Mouse (Mus musculus) stomach, postnatal 0 days (tissue): Measurements from ENCODE around the gene 1700001P01Rik. TPM values are rescaled to one million over a fixed set of nuclear protein-coding genes. Genes with fewer than 3 reads are reported as not detected.

Source experiments
- ATAC-seq: fragments of 200-750 bp; cut with Nextera tagmentation; 2 replicates; pipeline ENCODE4 v1.8.0; 2017; ENCODE audit not compliant: low FRiP score, low TSS enrichment
- DNase-seq: peaks from one replicate; pipeline ENCODE4 v3.0.0-alpha.2; 2016; ENCODE audit warnings: low spot score
- H3K27ac ChIP-seq: fragments of 300-500 bp; sonication (generic); replicated peaks from 2 replicates; pipeline ENCODE4 v1.5.1; 2014; ENCODE audit warnings: mild to moderate bottlenecking, control low read depth
- H3K27me3 ChIP-seq: fragments of 300-500 bp; sonication (generic); 2 replicates; pipeline ENCODE4 v1.6.1; 2014; ENCODE audit warnings: low read length; ENCODE audit not compliant: control insufficient read depth, insufficient read depth
- H3K36me3 ChIP-seq: fragments of 300-500 bp; sonication (generic); 2 replicates; pipeline ENCODE4 v1.6.1; 2014; ENCODE audit warnings: low read length, mixed read lengths; ENCODE audit not compliant: control insufficient read depth, insufficient read depth
- H3K4me1 ChIP-seq: fragments of 300-500 bp; sonication (generic); replicated peaks from 2 replicates; pipeline ENCODE4 v1.6.1; 2014; ENCODE audit warnings: antibody characterized with exemption; ENCODE audit not compliant: control insufficient read depth, insufficient read depth
- H3K4me2 ChIP-seq: fragments of 300-500 bp; sonication (generic); replicated peaks from 2 replicates; pipeline ENCODE4 v1.6.1; 2014; ENCODE audit warnings: low read depth, mild to moderate bottlenecking, control low read depth, moderate library complexity
- H3K4me3 ChIP-seq: fragments of 300-500 bp; sonication (generic); 2 replicates; pipeline ENCODE4 v1.5.1; 2014; ENCODE audit warnings: low read depth, low read length, control low read depth
- H3K9ac ChIP-seq: fragments of 300-500 bp; sonication (generic); 2 replicates; pipeline ENCODE4 v1.6.1; 2014; ENCODE audit warnings: mild to moderate bottlenecking, low read length, control low read depth, mixed read lengths
- H3K9me3 ChIP-seq: fragments of 300-500 bp; sonication (generic); 2 replicates; pipeline ENCODE4 v1.6.1; 2016; ENCODE audit warnings: low read length; ENCODE audit not compliant: control insufficient read depth
- CTCF ChIP-seq: IDR thresholded peaks from 2 replicates; pipeline ENCODE4 v1.5.1; 2016; ENCODE audit warnings: antibody characterized with exemption, low read depth, mild to moderate bottlenecking, moderate library complexity
- EP300 ChIP-seq: optimal IDR thresholded peaks from 2 replicates; pipeline ENCODE3; 2016; ENCODE audit warnings: antibody characterized with exemption
- WGBS: fragments of 180-500 bp; shearing (Covaris S2); extraction: QIAGEN DNeasy Blood & Tissue Kit; methylation state at CpG from one replicate; pipeline ENCODE4 v1.1.7; 2014; 5-methylcytosine and 5-hydroxymethylcytosine counted together
- polyA plus RNA-seq: library from polyadenylated mRNA; unstranded; fragments of >200 nt; fragmentation: Nextera tagmentation; extraction: Ambion mirVana; gene quantifications from 2 replicates; pipeline ENCODE4 v1.2.1, GENCODE M21; 2015

The 1700001P01Rik gene
- polyA plus RNA-seq, 1 experiment from 2014 or later, result not detected

DNA sequence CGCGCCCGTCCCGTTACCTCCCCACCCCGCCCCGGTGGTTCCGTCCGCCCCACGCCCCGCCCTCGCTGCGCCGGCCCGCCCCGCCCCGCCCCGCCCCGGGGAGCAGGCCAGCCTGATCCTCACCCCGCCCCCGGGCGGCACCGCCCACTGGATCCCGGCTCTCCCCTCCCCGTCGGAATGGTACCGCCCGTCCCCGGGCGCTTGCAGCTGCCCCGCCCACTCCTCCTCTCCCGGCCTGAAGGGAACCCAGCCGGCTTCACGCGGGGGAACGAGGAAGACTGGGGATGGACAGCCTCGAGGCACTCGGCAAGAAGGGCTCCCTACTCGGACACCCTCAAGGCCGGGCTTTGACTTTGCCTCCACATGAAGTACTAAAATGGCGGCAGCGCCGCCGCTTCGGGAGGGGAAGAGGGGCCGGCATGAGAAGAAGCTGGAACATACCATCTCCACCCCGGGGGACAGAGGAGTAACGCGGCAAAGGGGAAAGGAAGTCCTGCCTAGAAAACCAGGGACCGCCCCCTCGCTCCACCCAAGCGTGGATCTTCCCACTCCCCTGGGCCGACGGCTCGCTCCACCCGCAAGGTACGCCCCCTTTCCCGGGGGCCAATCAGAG, 30.9 kb downstream of the 1700001P01Rik start:
- peak; percentile 96 for ATAC-seq
- Histone ChIP-seq H3K27me3 (no peaks in the 10 kb centered on the region), H3K27ac (peak overlapping the region; percentile 95), H3K4me2 (peak overlapping the region; percentile 73), H3K36me3 (0 out of 2 replicates have a peak, but pooled peaks cover 4% of the 10 kb centered on the region), H3K4me1 (peaks cover 6% of the 10 kb centered on the region), H3K9ac (peak overlapping the region; percentile 90), H3K4me3 (peak overlapping the region; percentile 72), H3K9me3 (no peaks in the 10 kb centered on the region)
- TF ChIP-seq EP300 (peak; percentile 44), CTCF (no peak)
- under 1% methylated on average over 35 of the region's 57 CpGs for WGBS
- peak; percentile 100 for DNase-seq

DNA sequence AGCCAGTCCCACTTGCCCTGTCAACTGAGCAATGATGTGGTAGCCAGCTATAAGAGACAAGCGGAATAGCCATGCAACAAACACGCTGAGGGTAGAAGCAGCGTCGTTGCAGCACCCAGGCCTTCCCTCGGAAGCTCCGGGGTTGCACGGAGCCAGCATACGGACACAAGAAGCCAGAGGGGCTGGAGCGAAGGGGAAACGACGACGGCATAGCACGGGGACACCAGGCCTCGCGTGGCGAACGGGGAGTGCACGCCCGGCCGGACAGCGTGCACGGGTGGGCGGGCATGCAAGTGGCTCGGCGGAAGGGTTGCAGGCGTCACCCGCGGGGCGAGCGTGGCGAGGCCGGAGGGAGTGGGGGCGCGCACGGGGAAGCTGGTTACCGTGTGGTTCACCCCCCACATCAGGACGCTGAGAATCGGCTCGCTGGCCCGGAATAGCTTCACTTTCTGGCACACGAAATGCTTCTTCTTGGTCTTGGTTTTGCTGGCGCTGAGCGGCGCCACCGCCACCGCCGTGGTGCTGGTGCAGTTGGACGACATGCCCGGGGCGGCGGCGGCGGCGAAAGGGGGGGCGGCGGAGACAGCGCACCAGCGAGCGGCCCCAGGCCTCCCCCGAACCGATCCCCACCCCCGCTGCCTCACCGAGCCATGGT, 31.5 kb downstream of the 1700001P01Rik start, which contains the start of gene Pip4k2b:
TSS of gene Pip4k2b (minus strand) at position 642 of the 655 bp plus-strand sequence.
- peak; percentile 48 for ATAC-seq

DNA sequence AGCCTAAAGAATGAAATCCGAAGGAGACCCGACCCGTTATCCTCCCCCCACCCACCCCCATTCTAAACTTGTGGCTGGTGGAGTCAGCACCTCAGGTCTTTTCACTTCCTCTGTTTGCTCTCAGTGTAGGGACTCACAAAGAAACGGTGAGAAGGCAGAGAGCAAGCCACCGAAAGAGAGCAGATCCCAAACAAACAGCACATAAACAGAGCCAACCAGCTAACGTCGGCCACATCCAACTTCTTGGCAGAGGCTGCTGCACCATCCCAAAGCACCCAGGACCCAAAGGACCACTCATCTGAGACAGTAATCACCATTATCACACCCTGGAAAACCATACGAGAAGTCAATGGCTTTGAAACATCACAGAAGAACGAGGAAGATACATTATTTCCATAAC, 32.3 kb downstream of the 1700001P01Rik start:
- Histone ChIP-seq H3K9me3 (no peaks in the 10 kb centered on the region), H3K9ac (peak overlapping the region; percentile 74), H3K27me3 (no peaks in the 10 kb centered on the region), H3K4me3 (peak overlapping the region; percentile 72), H3K4me2 (peak overlapping the region; percentile 73), H3K4me1 (peaks cover 6% of the 10 kb centered on the region), H3K27ac (peak overlapping the region; percentile 72; the same call in 1 of the 2 replicates), H3K36me3 (0 out of 2 replicates have a peak, but pooled peaks cover under 1% of the 10 kb centered on the region)
- WGBS, result 8% methylated on average over 9 of the region's 9 CpGs
- DNase-seq, result no peak
- TF ChIP-seq CTCF, result no peak
- TF ChIP-seq EP300, result no peak
- ATAC-seq, result no peak

More for the DNA sequence above, 31.5 kb downstream of the 1700001P01Rik start, which contains the start of gene Pip4k2b:
- peak within 1 kb of the TSS; percentile 95 for H3K27ac ChIP-seq
- WGBS, result 1% methylated on average over 46 of the region's 63 CpGs
- H3K9ac ChIP-seq, result peak within 1 kb of the TSS; percentile 90
- peaks cover 6% of the 10 kb centered on the region for H3K4me1 ChIP-seq
- H3K36me3 ChIP-seq, result 0 out of 2 replicates have a peak, but pooled peaks cover 4% of the 10 kb centered on the region
- no peaks in the 10 kb centered on the region for H3K9me3 ChIP-seq
- no peaks in the 10 kb centered on the region for H3K27me3 ChIP-seq
- peak within 1 kb of the TSS; percentile 73 for H3K4me2 ChIP-seq
- DNase-seq, result peak; percentile 64
- H3K4me3 ChIP-seq, result peak within 1 kb of the TSS; percentile 72
- TF ChIP-seq CTCF (peak; percentile 17; the same call in 1 of the 2 replicates), EP300 (no peak)

DNA sequence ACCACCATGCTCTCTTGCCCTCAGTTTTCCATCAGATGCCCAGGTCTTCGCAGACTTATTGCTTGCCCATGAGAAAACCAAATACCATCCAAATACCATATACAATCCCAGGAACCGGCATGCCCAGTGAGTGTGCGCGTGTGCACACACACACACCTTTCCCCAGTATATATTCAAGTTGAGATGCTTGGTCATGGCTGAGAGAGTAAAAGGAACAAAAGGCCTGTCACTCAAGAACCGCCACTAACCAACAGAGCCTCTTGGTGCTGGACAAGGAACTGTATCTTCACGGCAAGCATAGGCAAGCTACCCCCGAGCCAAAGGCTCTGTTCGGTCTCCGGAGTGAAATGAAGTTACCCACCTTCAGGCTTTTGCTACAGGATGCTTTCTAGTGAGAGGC, 33.1 kb downstream of the 1700001P01Rik start:
- H3K4me2 ChIP-seq, result peak overlapping the region; percentile 73
- no peak for TF ChIP-seq CTCF
- no peak overlapping the region for H3K27ac ChIP-seq
- peaks cover 6% of the 10 kb centered on the region for H3K4me1 ChIP-seq
- WGBS, result 79% methylated on average over 9 of the region's 9 CpGs
- no peaks in the 10 kb centered on the region for H3K27me3 ChIP-seq
- ATAC-seq (no peak), DNase-seq (no peak)
- no peaks in the 10 kb centered on the region for H3K36me3 ChIP-seq
- no peak overlapping the region for H3K4me3 ChIP-seq
- H3K9me3 ChIP-seq, result no peaks in the 10 kb centered on the region
- no peak overlapping the region for H3K9ac ChIP-seq

DNA sequence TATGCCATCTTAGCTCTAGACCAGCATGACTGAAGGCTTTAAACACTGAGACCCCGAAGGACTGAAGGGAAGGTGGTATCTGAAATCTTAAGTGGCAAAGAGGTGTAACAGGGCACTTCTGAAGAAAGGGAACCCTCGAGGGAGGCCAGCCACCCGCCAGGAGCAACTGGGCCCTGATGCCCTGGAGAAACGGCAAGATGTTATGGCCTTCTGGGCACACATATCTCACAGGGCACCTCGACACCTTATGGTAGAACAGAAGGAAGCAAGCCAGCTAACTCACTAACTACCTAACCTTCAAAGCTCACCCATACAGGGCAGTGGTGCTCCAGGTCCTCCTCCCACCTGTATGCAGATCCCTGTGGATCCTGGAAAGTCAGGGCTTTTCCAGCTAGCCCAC, 33.6 kb downstream of the 1700001P01Rik start:
- WGBS, result 92% methylated on average over 5 of the region's 5 CpGs

DNA sequence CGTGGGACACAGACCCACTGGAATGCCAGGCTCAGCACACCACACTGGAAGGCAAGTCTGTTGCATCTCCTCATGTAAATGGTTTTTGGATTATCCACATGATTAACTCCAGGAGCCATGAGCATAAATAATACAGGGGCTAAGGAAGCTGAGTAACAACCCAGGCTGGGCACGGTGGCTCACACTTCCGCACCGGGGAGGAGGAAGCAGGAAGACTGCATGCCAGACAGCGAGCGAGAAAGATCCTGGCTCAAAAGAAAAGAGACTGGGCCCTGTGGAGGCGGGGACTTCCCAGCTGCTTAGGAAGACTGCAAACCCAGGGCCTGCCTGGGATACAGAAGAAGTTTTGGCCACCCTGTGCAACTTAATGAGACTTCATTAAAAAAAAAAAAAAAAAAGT, 35.5 kb downstream of the 1700001P01Rik start:
- Histone ChIP-seq H3K27me3 (no peaks in the 10 kb centered on the region), H3K4me2 (no peak overlapping the region; the same call in 1 of the 2 replicates), H3K9me3 (no peaks in the 10 kb centered on the region), H3K27ac (no peak overlapping the region), H3K9ac (no peak overlapping the region), H3K4me3 (no peak overlapping the region), H3K4me1 (peaks cover 6% of the 10 kb centered on the region), H3K36me3 (no peaks in the 10 kb centered on the region)
- ATAC-seq (no peak), DNase-seq (no peak)
- 41% methylated on average over 7 of the region's 7 CpGs for WGBS
- TF ChIP-seq EP300 (no peak), CTCF (no peak)

More for the DNA sequence above, 33.6 kb downstream of the 1700001P01Rik start:
- ATAC-seq, result no peak
- DNase-seq, result no peak
- H3K27ac ChIP-seq, result no peak overlapping the region
- H3K9ac ChIP-seq, result no peak overlapping the region
- no peaks in the 10 kb centered on the region for H3K27me3 ChIP-seq
- TF ChIP-seq CTCF, result no peak
- TF ChIP-seq EP300, result no peak
- no peaks in the 10 kb centered on the region for H3K36me3 ChIP-seq
- H3K4me2 ChIP-seq, result no peak overlapping the region
- H3K4me1 ChIP-seq, result peaks cover 6% of the 10 kb centered on the region
- H3K4me3 ChIP-seq, result no peak overlapping the region
- H3K9me3 ChIP-seq, result no peaks in the 10 kb centered on the region
